Mouse (Mus musculus) adrenal gland, postnatal 0 days (tissue): Measurements from ENCODE around the gene Nup88. TPM values are rescaled to one million over a fixed set of nuclear protein-coding genes. Genes with fewer than 3 reads are reported as not detected.

ENCODE experiments used
- polyA plus RNA-seq: library from polyadenylated mRNA; unstranded; fragments of >200 nt; fragmentation: Nextera tagmentation; extraction: Ambion mirVana; gene quantifications from 2 replicates; pipeline ENCODE4 v1.2.1, GENCODE M21; 2015

The Nup88 gene
- polyA plus RNA-seq: 58.8 and 75.3 TPM in 2 replicates

GRCm38 (mm10) chr11:70969821-70970559 lies at the start of gene Nup88, which contains the start of gene Rpain:
TSS of gene Nup88 (minus strand) at chr11:70969973.
TSS of gene Rpain (plus strand) at chr11:70970213.

GRCm38 (mm10) chr11:71004316-71004773 lies 34.6 kb upstream of the Nup88 start, which contains the start of gene Dhx33:
TSS of gene Dhx33 (minus strand) at chr11:71004437.

GRCm38 (mm10) chr11:70982557-70983228 lies 12.9 kb upstream of the Nup88 start, which contains the start of gene C1qbp:
TSS of gene C1qbp (minus strand) at chr11:70983026.

Other genes with a start within 250 kb of the Nup88 start
- gene Zfp3, start 205.8 kb downstream of the Nup88 start, polyA plus RNA-seq: 4.8 and 7.6 TPM in 2 replicates
- gene Scimp, start 157.4 kb downstream of the Nup88 start, polyA plus RNA-seq: 0.41 and 0.43 TPM in 2 replicates
- gene Rabep1, start 125.2 kb downstream of the Nup88 start, polyA plus RNA-seq: 39.8 and 75.7 TPM in 2 replicates
- 75.0 and 94.4 TPM in 2 replicates for gene Rpain, start 240 bp upstream of the Nup88 start, polyA plus RNA-seq
- 140 and 216 TPM in 2 replicates for gene C1qbp, start 13.1 kb upstream of the Nup88 start, polyA plus RNA-seq
- 5.4 and 8.7 TPM in 2 replicates for gene Dhx33, start 34.5 kb upstream of the Nup88 start, polyA plus RNA-seq
- gene Mis12, start 49.6 kb upstream of the Nup88 start, polyA plus RNA-seq: 13.4 and 19.6 TPM in 2 replicates
- gene Derl2, start 49.9 kb upstream of the Nup88 start, polyA plus RNA-seq: 89.6 and 99.1 TPM in 2 replicates
- gene 6330403K07Rik, start 63.5 kb upstream of the Nup88 start, polyA plus RNA-seq: 57.9 and 149 TPM in 2 replicates
- gene Nlrp1a, start 174.7 kb upstream of the Nup88 start, polyA plus RNA-seq: 0.04 and 0.05 TPM in 2 replicates